Mouse (Mus musculus): ENCODE data around the gene Padi6.

DNA sequence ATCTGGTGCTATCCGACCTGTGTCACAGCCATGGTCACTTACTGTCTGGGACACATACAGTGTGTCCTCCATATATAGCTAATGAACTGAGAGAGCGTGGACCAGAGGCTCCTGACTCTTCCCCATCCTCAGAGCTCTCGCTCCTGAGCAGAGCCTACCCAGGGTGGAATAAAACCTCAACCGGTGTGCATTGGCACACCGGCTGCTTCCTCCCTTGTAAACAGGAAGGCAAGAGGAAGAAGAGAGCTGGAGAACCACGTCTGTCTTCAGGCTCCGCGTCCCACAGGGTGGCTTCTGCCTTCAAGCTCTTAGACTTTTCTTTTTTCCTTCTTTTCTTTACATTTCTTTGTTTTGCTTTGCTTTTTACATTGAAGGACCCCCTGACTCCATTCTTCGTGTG is 40.4 kb upstream of the Padi6 start:
- TF ChIP-seq CTCF (IDR thresholded peaks at IDR 0.05; ENCODE audit: extremely low read depth, insufficient read depth, low read length) (no peak), POLR2A (IDR thresholded peaks at IDR 0.05; ENCODE audit: extremely low read depth, insufficient read depth, low read length) (no peak)
